Mouse (Mus musculus) erythroblast, embryonic 14.5 days (primary cell): Measurements from ENCODE around the gene Sarnp.

Source experiments
- GATA1 ChIP-seq: IDR thresholded peaks from 2 replicates; pipeline ENCODE4 v1.6.1; 2012; ENCODE audit warnings: low read length, inconsistent platforms, mixed read lengths
- TAL1 ChIP-seq: IDR thresholded peaks from 3 replicates; pipeline ENCODE4 v1.6.1; 2012; ENCODE audit warnings: low read length, inconsistent platforms, mixed read lengths

DNA sequence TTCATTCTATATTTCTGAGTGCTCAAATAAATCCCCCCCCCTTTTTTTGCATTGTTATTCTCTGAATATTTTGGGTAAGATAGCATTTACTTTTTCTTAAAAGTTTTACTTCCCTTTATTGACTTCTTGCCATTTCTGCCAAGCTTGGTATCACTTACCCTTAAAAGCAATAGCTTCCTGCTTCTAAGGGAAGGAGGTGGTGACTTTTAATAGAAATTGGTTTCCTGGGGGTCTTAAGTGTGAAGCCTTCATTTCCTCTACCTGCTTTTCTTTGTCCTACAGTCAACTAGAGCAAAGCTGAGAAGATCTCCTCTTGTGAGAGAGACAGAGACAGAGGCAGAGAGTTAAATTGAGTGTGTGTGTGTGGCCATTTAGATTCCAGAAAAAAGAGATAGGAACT is 44.0 kb downstream of the Sarnp start:
- no peak for TF ChIP-seq GATA1
- no peak for TF ChIP-seq TAL1
